Mouse (Mus musculus) forebrain, embryonic 11.5 days (tissue): ENCODE results near the gene Ffar3. TPM values are rescaled to one million over a fixed set of nuclear protein-coding genes. Genes with fewer than 3 reads are reported as not detected.
"Not testable (repeated sequence)": the region's sequence is repeated elsewhere in the genome, so short reads cannot be mapped to it uniquely, and the experiment has no call there.

Source experiments
- ATAC-seq: fragments of 200-750 bp; cut with Nextera tagmentation; replicated peaks from 2 replicates; pipeline ENCODE4 v1.8.0; 2017; ENCODE audit warnings: moderate TSS enrichment; ENCODE audit not compliant: low FRiP score
- DNase-seq: peaks from one replicate; pipeline ENCODE4 v3.0.0-alpha.2; 2017; ENCODE audit warnings: low spot score
- H3K27ac ChIP-seq: fragments of 300-500 bp; sonication (generic); 2 replicates; pipeline ENCODE4 v1.5.1; 2014; ENCODE audit warnings: low read depth, low read length
- H3K27me3 ChIP-seq: fragments of 300-500 bp; sonication (generic); 2 replicates; pipeline ENCODE4 v1.6.1; 2014; ENCODE audit warnings: mild to moderate bottlenecking, low read length, mixed read lengths; ENCODE audit not compliant: control insufficient read depth, insufficient read depth
- H3K36me3 ChIP-seq: fragments of 300-500 bp; sonication (generic); 2 replicates; pipeline ENCODE4 v1.6.1; 2014; ENCODE audit warnings: mild to moderate bottlenecking, low read length, moderate library complexity, mixed read lengths; ENCODE audit not compliant: control insufficient read depth, insufficient read depth
- H3K4me1 ChIP-seq: fragments of 300-500 bp; sonication (generic); replicated peaks from 2 replicates; pipeline ENCODE4 v1.6.1; 2014; ENCODE audit warnings: low read length, mixed read lengths; ENCODE audit not compliant: control insufficient read depth, insufficient read depth
- H3K4me2 ChIP-seq: fragments of 300-500 bp; sonication (generic); 2 replicates; pipeline ENCODE4 v1.6.1; 2014; ENCODE audit warnings: low read depth, mild to moderate bottlenecking, low read length, moderate library complexity, mixed read lengths; ENCODE audit not compliant: severe bottlenecking
- H3K4me3 ChIP-seq: fragments of 300-500 bp; sonication (generic); 2 replicates; pipeline ENCODE4 v1.5.1; 2014; ENCODE audit warnings: low read depth, low read length
- H3K9ac ChIP-seq: fragments of 300-500 bp; sonication (generic); 2 replicates; pipeline ENCODE4 v1.6.1; 2014; ENCODE audit warnings: low read length
- H3K9me3 ChIP-seq: fragments of 300-500 bp; sonication (generic); 2 replicates; pipeline ENCODE4 v1.6.1; 2016; ENCODE audit warnings: low read length, mixed read lengths; ENCODE audit not compliant: control insufficient read depth
- WGBS: fragments of 180-500 bp; shearing (Covaris S2); extraction: QIAGEN DNeasy Blood & Tissue Kit; methylation state at CpG from one replicate; pipeline ENCODE4 v1.1.7; 2014; 5-methylcytosine and 5-hydroxymethylcytosine counted together
- polyA plus RNA-seq: library from polyadenylated mRNA; unstranded; fragments of >200 nt; fragmentation: Nextera tagmentation; extraction: Ambion mirVana; gene quantifications from 2 replicates; pipeline ENCODE4 v1.2.1, GENCODE M21; 2014

Gene Ffar3
- polyA plus RNA-seq, 1 experiment from 2014 or later, result not detected

- Histone ChIP-seq H3K27ac (no peak overlapping the region), H3K4me2 (no peak overlapping the region), H3K9me3 (no peaks in the 10 kb centered on the region), H3K9ac (no peak overlapping the region), H3K27me3 (no peaks in the 10 kb centered on the region), H3K4me3 (no peak overlapping the region), H3K4me1 (no peaks in the 10 kb centered on the region), H3K36me3 (no peaks in the 10 kb centered on the region)
- no peak for DNase-seq
- no peak for ATAC-seq
Measured at GRCm38 (mm10) chr7:30837277-30837676, 18.7 kb downstream of the Ffar3 start.

GRCm38 (mm10) chr7:30832684-30833083, 23.3 kb downstream of the Ffar3 start:
- not testable (repeated sequence) for H3K27ac ChIP-seq, H3K9ac ChIP-seq, ATAC-seq

GRCm38 (mm10) chr7:30832261-30832660, 23.7 kb downstream of the Ffar3 start:
- Histone ChIP-seq H3K27me3 (no peaks in the 10 kb centered on the region), H3K27ac (no peak overlapping the region), H3K9me3 (no peaks in the 10 kb centered on the region), H3K4me1 (no peaks in the 10 kb centered on the region), H3K9ac (no peak overlapping the region), H3K4me3 (no peak overlapping the region), H3K36me3 (no peaks in the 10 kb centered on the region), H3K4me2 (no peak overlapping the region)
- DNase-seq, result no peak
- ATAC-seq, result no peak
- WGBS, result 80% methylated on average over 17 of the region's 17 CpGs

More at GRCm38 (mm10) chr7:30832684-30833083, 23.3 kb downstream of the Ffar3 start:
- 69% methylated on average over 9 of the region's 11 CpGs for WGBS
- H3K4me1 ChIP-seq, DNase-seq, H3K4me2 ChIP-seq, H3K36me3 ChIP-seq, H3K27me3 ChIP-seq, H3K4me3 ChIP-seq, H3K9me3 ChIP-seq: not testable (repeated sequence)

GRCm38 (mm10) chr7:30829428-30829827, 26.6 kb downstream of the Ffar3 start:
- Histone ChIP-seq H3K27ac (no peak overlapping the region), H3K4me1 (no peaks in the 10 kb centered on the region), H3K4me3 (no peak overlapping the region), H3K36me3 (no peaks in the 10 kb centered on the region), H3K27me3 (no peaks in the 10 kb centered on the region), H3K9ac (no peak overlapping the region), H3K4me2 (no peak overlapping the region), H3K9me3 (no peaks in the 10 kb centered on the region)
- ATAC-seq, result no peak
- DNase-seq, result no peak
- WGBS, result 70% methylated on average over 3 of the region's 3 CpGs

- not testable (repeated sequence) for H3K27me3 ChIP-seq, ATAC-seq, H3K4me3 ChIP-seq
Measured at GRCm38 (mm10) chr7:30828871-30829270, 27.1 kb downstream of the Ffar3 start.

GRCm38 (mm10) chr7:30826660-30827059, 29.3 kb downstream of the Ffar3 start:
- Histone ChIP-seq H3K4me3 (no peak overlapping the region), H3K27ac (no peak overlapping the region), H3K36me3 (no peaks in the 10 kb centered on the region), H3K4me2 (no peak overlapping the region), H3K9me3 (no peaks in the 10 kb centered on the region), H3K27me3 (no peaks in the 10 kb centered on the region), H3K9ac (no peak overlapping the region), H3K4me1 (no peaks in the 10 kb centered on the region)
- WGBS, result 95% methylated on average over 10 of the region's 10 CpGs
- DNase-seq (no peak), ATAC-seq (no peak)

More at GRCm38 (mm10) chr7:30828871-30829270, 27.1 kb downstream of the Ffar3 start:
- not testable (repeated sequence) for H3K9me3 ChIP-seq, H3K4me1 ChIP-seq, H3K27ac ChIP-seq, H3K9ac ChIP-seq, H3K36me3 ChIP-seq, H3K4me2 ChIP-seq, DNase-seq

GRCm38 (mm10) chr7:30824306-30824705, 31.7 kb downstream of the Ffar3 start:
- no peak for DNase-seq
- Histone ChIP-seq H3K4me2 (no peak overlapping the region), H3K27ac (no peak overlapping the region), H3K9ac (no peak overlapping the region), H3K4me1 (no peaks in the 10 kb centered on the region), H3K27me3 (no peaks in the 10 kb centered on the region), H3K9me3 (no peaks in the 10 kb centered on the region), H3K4me3 (no peak overlapping the region), H3K36me3 (no peaks in the 10 kb centered on the region)
- WGBS, result 89% methylated on average over 3 of the region's 3 CpGs
- no peak for ATAC-seq

- no peak within 1 kb of the TSS for H3K4me2 ChIP-seq
- 92% methylated on average over 18 of the region's 18 CpGs for WGBS
- DNase-seq, result no peak
- no peak for ATAC-seq
- no peaks in the 10 kb centered on the region for H3K4me1 ChIP-seq
- H3K27ac ChIP-seq, result no peak within 1 kb of the TSS
- H3K9ac ChIP-seq, result no peak within 1 kb of the TSS
- no peak within 1 kb of the TSS for H3K4me3 ChIP-seq
- no peaks in the 10 kb centered on the region for H3K36me3 ChIP-seq
- no peaks in the 10 kb centered on the region for H3K27me3 ChIP-seq
- H3K9me3 ChIP-seq, result no peaks in the 10 kb centered on the region
Measured at GRCm38 (mm10) chr7:30823675-30824074, 32.3 kb downstream of the Ffar3 start, which contains the start of gene Ffar2. TSS of gene Ffar2 (minus strand) at chr7:30823775.

GRCm38 (mm10) chr7:30821532-30821931, 34.4 kb downstream of the Ffar3 start:
- H3K4me2 ChIP-seq, result no peak overlapping the region
- no peaks in the 10 kb centered on the region for H3K4me1 ChIP-seq
- no peaks in the 10 kb centered on the region for H3K27me3 ChIP-seq
- no peak overlapping the region for H3K27ac ChIP-seq
- H3K9ac ChIP-seq, result no peak overlapping the region
- H3K9me3 ChIP-seq, result no peaks in the 10 kb centered on the region
- DNase-seq, result no peak
- 80% methylated on average over 5 of the region's 5 CpGs for WGBS
- no peak overlapping the region for H3K4me3 ChIP-seq
- H3K36me3 ChIP-seq, result no peaks in the 10 kb centered on the region
- ATAC-seq, result no peak
